Mouse (Mus musculus) erythroblast, embryonic 14.5 days (primary cell): ENCODE data around the gene Ptprk.

ENCODE experiments used
- GATA1 ChIP-seq: IDR thresholded peaks from 2 replicates; pipeline ENCODE4 v1.6.1; 2012; ENCODE audit warnings: low read length, inconsistent platforms, mixed read lengths
- TAL1 ChIP-seq: IDR thresholded peaks from 3 replicates; pipeline ENCODE4 v1.6.1; 2012; ENCODE audit warnings: low read length, inconsistent platforms, mixed read lengths

GRCm38 (mm10) chr10:28103924-28104323, 29.3 kb downstream of the Ptprk start:
- TF ChIP-seq GATA1, result no peak
- TF ChIP-seq TAL1, result no peak
